ENCODE assay signal across 8 mouse cellular contexts in the genomic region with DNA sequence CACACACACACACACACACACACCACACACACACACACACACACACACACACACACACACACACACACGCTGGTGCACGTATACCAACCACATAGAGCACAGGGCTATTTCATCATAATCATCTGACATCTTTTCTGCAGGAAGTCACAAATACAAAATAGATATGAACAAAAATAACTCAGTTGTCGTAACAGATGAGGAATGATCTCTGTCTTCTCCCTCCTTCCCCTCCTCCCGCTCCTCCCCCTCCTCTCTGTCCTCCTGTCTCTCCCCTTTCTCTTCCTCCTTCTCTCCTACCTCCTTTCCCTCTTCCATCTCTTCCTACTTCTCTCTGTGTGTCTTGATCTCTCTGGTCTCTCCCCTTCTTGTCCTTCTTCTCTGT.
DNase-seq lines count a peak whose midpoint lies in the region; ATAC-seq and TF ChIP-seq lines count a peak whose summit lies in the region.

No protein-coding gene starts in this region.

- peak; percentile 39; the same call in 1 of the 2 replicates for ATAC-seq in lung, embryonic 15.5 days (ENCODE audit: borderline replicate concordance, extremely low read depth, low FRiP score, low TSS enrichment)
- peak; percentile 26 for ATAC-seq in inflammation-experienced regulatory T-cells, adult 6 months

- H3K27ac ChIP-seq in gastrocnemius, adult 2 months = peak overlapping the region; percentile 75
- H3K27ac ChIP-seq in lung, embryonic 15.5 days = peak overlapping the region; percentile 60

- no peak overlapping the region for H3K4me3 ChIP-seq in gastrocnemius, adult 2 months
- no peak overlapping the region for H3K4me3 ChIP-seq in lung, embryonic 15.5 days

- no peak overlapping the region for H3K9ac ChIP-seq in lung, embryonic 15.5 days

- no peak for TF ChIP-seq CTCF in gastrocnemius, adult 2 months (IDR thresholded peaks at IDR 0.05)

- intact Hi-C loops in gastrocnemius, adult 2 months (cut with DNase I) = no loop called here

- no peaks in the 10 kb centered on the region for H3K36me3 ChIP-seq in lung, embryonic 15.5 days

- no peak overlapping the region for H3K4me2 ChIP-seq in lung, embryonic 15.5 days

- no peak for DNase-seq in gastrocnemius, adult 2 months
- no peak for DNase-seq in gastrocnemius, postnatal 10 days
- no peak for DNase-seq in lung, postnatal 14 days
- peak; percentile 63 for DNase-seq in naive thymus-derived CD4-positive, alpha-beta T cell, adult 2 months (ENCODE audit: low read depth)
- no peak for DNase-seq in retina, embryonic 14.5 days (ENCODE audit: low spot score)
- DNase-seq in cerebellum, adult 9-10 months = no peak

- 51% methylated on average over 4 of the region's 4 CpGs for WGBS in lung, embryonic 15.5 days

- H3K27me3 ChIP-seq in lung, embryonic 15.5 days = no peaks in the 10 kb centered on the region

- no peaks in the 10 kb centered on the region for H3K9me3 ChIP-seq in lung, embryonic 15.5 days

- peaks cover 20% of the 10 kb centered on the region for H3K4me1 ChIP-seq in lung, embryonic 15.5 days
